Mouse (Mus musculus): ENCODE measurements around the gene Yipf3.
A peak's percentile ranks its signal among the peaks of the same experiment; 100 is the strongest.

Yipf3 gene

GRCm38 (mm10) chr17:46287678-46288095 is 39.8 kb downstream of the Yipf3 start:
- peak; percentile 99 for DNase-seq

GRCm38 (mm10) chr17:46296601-46297000 is 48.7 kb downstream of the Yipf3 start:
- peak; percentile 79 for DNase-seq

- no peak for DNase-seq
Observed at GRCm38 (mm10) chr17:46297028-46297363, 49.1 kb downstream of the Yipf3 start.

GRCm38 (mm10) chr17:46297364-46298219 is 49.7 kb downstream of the Yipf3 start, which contains the start of gene Dlk2:
Gene Dlk2, plus strand, starts transcription at chr17:46297421.
- peak; percentile 93 for DNase-seq

- peak; percentile 97 for DNase-seq
Observed at GRCm38 (mm10) chr17:46298220-46298913, 50.5 kb downstream of the Yipf3 start.

GRCm38 (mm10) chr17:46301892-46302291 is 54.0 kb downstream of the Yipf3 start:
- DNase-seq, result peak; percentile 95
